Comparison of ENCODE assay signal across 9 mouse cellular contexts in genomic region chr12:118849203-118849861, GRCm38 (mm10). TPM values are rescaled to one million over a fixed set of nuclear protein-coding genes. Genes with fewer than 3 reads are reported as not detected.
A peak's percentile ranks its signal among the peaks of the same experiment; 100 is the strongest.
DNase-seq lines count a peak whose midpoint lies in the region; ATAC-seq lines count a peak whose summit lies in the region.
"Had no signal": no experiment of that assay in that cellular context is flagged by ENCODE, and none has a peak within 500 bp of the region (broad histone marks: within the 10 kb centered on the region; RNA-seq: fewer than 3 reads in every experiment).

No protein-coding gene starts in this region.

- H3K27me3 ChIP-seq in heart, embryonic 15.5 days, result peaks cover 90% of the 10 kb centered on the region
- peaks cover 69% of the 10 kb centered on the region for H3K27me3 ChIP-seq in hindbrain, embryonic 15.5 days

- H3K9ac ChIP-seq in heart, embryonic 15.5 days, result no peak overlapping the region
- H3K9ac ChIP-seq in hindbrain, embryonic 15.5 days, result peak overlapping the region; percentile 8; the same call in 1 of the 2 replicates

- DNase-seq in heart, adult 9 months (ENCODE audit: low spot score in 2 of 2), result no peak
- peak; percentile 88 for DNase-seq in ZHBTc4 (ENCODE audit: low read depth, low spot score)
- DNase-seq in neural tube, embryonic 10.5 days (ENCODE audit: extremely low spot score, low spot score), result peak; percentile 66
- DNase-seq in left cerebral cortex, postnatal 25 days (ENCODE audit: low spot score in 2 of 2), result no peak
- DNase-seq in gastrocnemius, postnatal 25 days, result no peak
- no peak for DNase-seq in T-cell, adult 2 months (ENCODE audit: low spot score)

- H3K9me3 ChIP-seq in heart, embryonic 15.5 days (replicated peaks), result no peaks in the 10 kb centered on the region
- no peaks in the 10 kb centered on the region for H3K9me3 ChIP-seq in hindbrain, embryonic 15.5 days

- H3K4me3 ChIP-seq in heart, embryonic 15.5 days, result peak overlapping the region; percentile 57
- H3K4me3 ChIP-seq in hindbrain, embryonic 15.5 days, result peak overlapping the region; percentile 41

- H3K27ac ChIP-seq in heart, embryonic 15.5 days, result no peak overlapping the region
- H3K27ac ChIP-seq in hindbrain, embryonic 15.5 days (replicated peaks), result no peak overlapping the region

- intact Hi-C loops in left cerebral cortex, postnatal 25 days (cut with DNase I), result loop anchor here (5.0 kb wide), 2 partner anchors 192 to 547 kb away; partner anchors contain the start of gene Sp4

- ATAC-seq in heart, embryonic 15.5 days (replicated peaks; ENCODE audit: insufficient number of reproducible peaks, insufficient read depth, low FRiP score, low read depth), result 0 out of 2 replicates have a peak, but pooled peaks have one; percentile 32
- no peak for ATAC-seq in hindbrain, embryonic 15.5 days (ENCODE audit: low FRiP score, low read depth)

- peak overlapping the region; percentile 92 for H3K4me2 ChIP-seq in heart, embryonic 15.5 days
- peak overlapping the region; percentile 48 for H3K4me2 ChIP-seq in hindbrain, embryonic 15.5 days

- no peaks in the 10 kb centered on the region for H3K36me3 ChIP-seq in heart, embryonic 15.5 days
- H3K36me3 ChIP-seq in hindbrain, embryonic 15.5 days, result no peaks in the 10 kb centered on the region

- H3K4me1 ChIP-seq in heart, embryonic 15.5 days (replicated peaks), result peaks cover 34% of the 10 kb centered on the region
- H3K4me1 ChIP-seq in hindbrain, embryonic 15.5 days (replicated peaks), result peaks cover 29% of the 10 kb centered on the region

- 1% methylated on average over 68 of the region's 78 CpGs for WGBS in heart, embryonic 15.5 days
- WGBS in hindbrain, embryonic 15.5 days, result under 1% methylated on average over 78 of the region's 78 CpGs

RNA-seq across cellular contexts. Expression of gene Sp8, which starts 3.2 kb away (rescaled TPM):
- polyA plus RNA-seq in heart, embryonic 15.5 days (2015; fragmentation: Nextera tagmentation; extraction: Ambion mirVana), result not detected in 2 replicates
- 2.8 and 3.0 TPM in 2 replicates for polyA plus RNA-seq in hindbrain, embryonic 15.5 days (2015; fragmentation: Nextera tagmentation; extraction: Ambion mirVana)
- total RNA-seq in left cerebral cortex, postnatal 25 days (2021), result 1 to 10 TPM; 1.7 to 2.5 TPM
- total RNA-seq in gastrocnemius, postnatal 25 days (2021), result not detected
- total RNA-seq: gastrocnemius, postnatal 4 days had no signal

Comparison
In these comparisons a context has a peak if more than half of its experiments do, and no peak if none do; other contexts are left out.
1. DNase-seq: peak in ZHBTc4 (single experiment) and neural tube, embryonic 10.5 days (single experiment); none in heart, adult 9 months (0 of 2), left cerebral cortex, postnatal 25 days (0 of 2), gastrocnemius, postnatal 25 days (single experiment) and T-cell, adult 2 months (single experiment).